Mouse (Mus musculus): ENCODE data around the gene Alg5.

DNA sequence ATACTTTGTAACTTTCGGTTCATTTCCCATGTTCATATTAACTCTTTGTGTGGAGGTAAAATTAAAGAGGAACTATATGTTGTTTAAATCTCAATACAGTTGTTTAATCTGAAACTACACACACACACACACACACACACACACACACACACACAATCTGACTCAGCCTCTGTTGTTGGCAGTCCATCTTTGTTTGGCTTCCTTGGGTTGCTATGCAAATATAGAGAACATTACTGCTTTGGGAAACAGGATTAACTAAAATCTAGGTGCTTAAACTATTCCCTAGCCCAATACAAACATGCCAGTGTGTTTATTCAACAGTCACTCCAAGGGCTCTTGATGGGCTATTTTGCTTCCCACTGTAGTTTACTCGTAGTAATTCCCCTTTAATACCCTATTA is 48.1 kb upstream of the Alg5 start:
- no peak for TF ChIP-seq CTCF (IDR thresholded peaks at IDR 0.05; ENCODE audit: control insufficient read depth, insufficient read depth, insufficient read length)
- no peak for TF ChIP-seq MYOG (IDR thresholded peaks at IDR 0.05; ENCODE audit: control insufficient read depth, extremely low read depth, insufficient read length)
- no peak for TF ChIP-seq USF1 (IDR thresholded peaks at IDR 0.05; ENCODE audit: low read depth)
- no peak for TF ChIP-seq MYOD1 (IDR thresholded peaks at IDR 0.05; ENCODE audit: control insufficient read depth, insufficient read length, low read depth)
- no peak for TF ChIP-seq CEBPB (IDR thresholded peaks at IDR 0.05; ENCODE audit: low read depth)
- no peak for TF ChIP-seq MAX (IDR thresholded peaks at IDR 0.05)
- TF ChIP-seq FOSL1 (IDR thresholded peaks at IDR 0.05; ENCODE audit: insufficient read depth, low read length, poor library complexity, severe bottlenecking) = no peak

All from C2C12 (cell line).